Mouse (Mus musculus): ENCODE measurements around the gene Uqcc1.

Gene Uqcc1

DNA sequence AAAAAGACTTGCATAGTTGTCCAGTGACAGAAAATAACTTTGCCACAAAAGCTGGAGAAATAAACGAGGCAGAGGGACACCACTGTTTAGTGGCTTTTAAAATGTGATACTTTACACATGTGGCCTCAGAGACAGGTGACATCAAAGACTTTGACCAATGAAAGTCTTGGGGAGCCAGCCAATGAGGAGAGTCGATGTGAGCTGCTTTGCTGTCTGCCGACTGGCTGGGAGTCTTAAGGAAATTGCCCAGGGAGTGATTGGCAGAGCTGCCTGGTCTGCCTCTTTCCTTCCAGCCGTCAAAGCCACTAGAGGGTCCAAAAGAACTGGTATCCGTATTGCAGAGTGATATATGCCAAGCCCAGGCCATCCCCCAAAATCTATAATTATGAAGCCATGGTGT is 115.3 kb downstream of the Uqcc1 start:
- no peak for DNase-seq (ENCODE audit: low spot score in 2 of 2)

DNA sequence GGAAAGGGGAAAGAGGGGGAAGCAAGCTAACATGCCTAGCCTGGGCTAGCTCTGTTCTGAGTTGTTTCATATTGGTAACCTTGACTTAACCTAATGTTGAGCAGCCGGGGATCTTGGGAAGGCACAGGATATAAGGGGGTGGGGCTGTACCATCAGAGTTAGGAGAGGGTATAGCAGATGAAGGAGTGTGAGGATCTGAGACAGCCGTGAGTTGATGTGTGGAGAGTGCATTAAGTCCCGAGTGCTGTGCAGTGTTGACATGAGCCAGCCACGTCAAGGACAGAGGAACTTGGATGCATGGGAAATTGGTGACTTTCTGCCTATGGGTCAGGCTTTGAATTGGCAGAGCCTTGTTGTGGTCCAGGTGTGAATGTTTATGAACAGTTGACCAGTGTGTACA is 117.5 kb downstream of the Uqcc1 start:
- DNase-seq (ENCODE audit: low spot score in 2 of 2): no peak

DNA sequence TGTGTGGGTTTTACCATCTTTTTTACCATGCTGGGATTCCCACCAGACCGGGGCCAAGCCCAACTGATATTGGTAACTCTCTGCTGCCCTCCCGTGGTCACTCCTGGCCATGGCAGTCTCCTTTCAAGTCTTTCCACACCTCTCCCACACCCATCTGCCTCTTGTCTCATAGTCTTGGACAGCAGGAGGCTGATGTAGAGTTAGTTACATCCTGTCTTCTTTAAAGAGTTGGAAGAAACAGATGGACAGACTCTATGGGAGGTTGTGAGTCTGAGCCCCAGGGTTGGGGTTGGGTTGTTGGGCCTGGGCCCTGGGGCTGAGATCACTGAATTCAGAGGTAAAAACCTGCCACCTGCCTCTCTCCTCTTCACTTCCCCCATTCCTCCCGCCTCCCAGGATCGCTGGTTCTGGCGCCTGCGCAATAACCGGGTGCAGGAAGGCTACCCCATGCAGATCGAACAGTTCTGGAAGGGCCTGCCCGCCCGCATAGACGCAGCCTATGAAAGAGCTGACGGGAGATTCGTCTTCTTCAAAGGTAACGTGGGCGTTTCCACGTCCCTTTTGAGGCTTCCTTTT is 118.2 kb downstream of the Uqcc1 start:
- peak; percentile 47 to 76 for DNase-seq (ENCODE audit: low spot score in 2 of 2)

DNA sequence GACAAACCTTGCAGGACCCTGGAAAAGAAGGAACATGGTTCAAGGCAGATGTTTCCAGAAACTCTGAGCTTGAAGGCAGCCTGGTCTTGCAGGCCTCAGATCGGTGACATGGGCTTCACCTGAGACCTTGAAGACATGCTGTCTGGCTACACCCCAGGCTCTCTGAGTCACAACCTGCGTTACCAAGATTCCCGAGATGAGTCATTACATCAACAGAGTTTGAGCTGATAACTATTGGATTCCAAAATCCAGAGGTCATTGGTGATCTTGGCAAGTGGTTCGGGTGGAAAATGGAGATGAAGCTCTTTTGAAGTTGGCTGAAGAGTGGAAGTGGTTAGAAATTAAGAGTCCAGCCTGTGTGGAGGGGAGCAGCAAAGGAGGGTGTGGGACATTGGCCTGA is 120.5 kb downstream of the Uqcc1 start:
- no peak for DNase-seq (ENCODE audit: low spot score in 2 of 2)

DNA sequence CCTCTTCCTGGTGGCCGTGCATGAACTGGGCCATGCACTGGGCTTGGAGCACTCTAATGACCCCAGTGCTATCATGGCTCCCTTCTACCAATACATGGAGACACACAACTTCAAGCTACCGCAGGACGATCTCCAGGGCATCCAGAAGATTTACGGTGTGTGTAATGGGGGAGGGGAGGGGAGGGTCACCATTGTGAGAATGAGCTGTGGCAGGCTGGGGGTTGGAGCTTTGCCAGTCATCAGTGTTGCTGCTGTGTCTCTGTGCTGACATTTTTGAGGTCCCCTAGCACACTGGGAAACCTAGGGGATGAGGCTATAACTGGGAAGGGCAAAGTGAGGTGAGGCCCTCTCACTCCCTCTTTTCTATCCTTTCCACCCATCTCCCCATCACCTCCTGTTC is 122.7 kb downstream of the Uqcc1 start:
- DNase-seq (ENCODE audit: low spot score in 2 of 2): no peak

DNA sequence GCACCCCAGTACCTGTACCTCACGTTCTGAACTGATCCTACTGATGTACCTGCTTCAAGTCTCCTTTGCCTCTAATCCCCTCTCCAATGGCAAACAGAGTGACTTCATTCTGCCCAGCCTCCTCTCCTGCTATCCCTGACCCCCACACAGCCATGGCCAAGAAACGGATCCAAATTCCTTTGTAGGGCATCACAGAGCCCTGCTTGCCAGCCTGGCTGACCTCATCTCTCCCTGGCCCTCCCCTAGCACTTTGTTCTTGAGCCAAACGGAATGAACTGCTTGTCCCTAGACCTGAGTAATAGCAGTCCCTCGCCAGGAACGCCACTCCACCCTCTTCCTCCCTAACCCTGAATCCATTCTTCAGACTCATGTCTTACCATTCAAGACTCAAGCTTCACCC is 123.6 kb downstream of the Uqcc1 start:
- no peak for DNase-seq (ENCODE audit: low spot score in 2 of 2)

DNA sequence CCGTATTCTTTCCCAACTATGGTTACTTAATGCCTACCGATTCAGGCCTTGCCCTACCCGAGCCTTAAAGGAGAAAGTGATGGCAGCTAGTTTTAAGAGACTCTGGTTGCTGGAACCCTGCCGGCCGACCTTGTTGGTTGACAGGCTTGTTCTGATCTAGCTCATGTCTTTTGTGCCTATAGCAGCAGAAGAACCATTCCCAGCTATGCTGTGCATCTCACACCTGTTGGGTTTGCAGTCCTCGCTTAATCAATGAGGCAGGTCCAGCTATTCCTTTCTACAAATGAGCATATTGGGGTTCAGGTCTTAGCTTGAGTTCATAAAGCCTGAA is 124.2 kb downstream of the Uqcc1 start:
- no peak for DNase-seq (ENCODE audit: low spot score in 2 of 2)

DNA sequence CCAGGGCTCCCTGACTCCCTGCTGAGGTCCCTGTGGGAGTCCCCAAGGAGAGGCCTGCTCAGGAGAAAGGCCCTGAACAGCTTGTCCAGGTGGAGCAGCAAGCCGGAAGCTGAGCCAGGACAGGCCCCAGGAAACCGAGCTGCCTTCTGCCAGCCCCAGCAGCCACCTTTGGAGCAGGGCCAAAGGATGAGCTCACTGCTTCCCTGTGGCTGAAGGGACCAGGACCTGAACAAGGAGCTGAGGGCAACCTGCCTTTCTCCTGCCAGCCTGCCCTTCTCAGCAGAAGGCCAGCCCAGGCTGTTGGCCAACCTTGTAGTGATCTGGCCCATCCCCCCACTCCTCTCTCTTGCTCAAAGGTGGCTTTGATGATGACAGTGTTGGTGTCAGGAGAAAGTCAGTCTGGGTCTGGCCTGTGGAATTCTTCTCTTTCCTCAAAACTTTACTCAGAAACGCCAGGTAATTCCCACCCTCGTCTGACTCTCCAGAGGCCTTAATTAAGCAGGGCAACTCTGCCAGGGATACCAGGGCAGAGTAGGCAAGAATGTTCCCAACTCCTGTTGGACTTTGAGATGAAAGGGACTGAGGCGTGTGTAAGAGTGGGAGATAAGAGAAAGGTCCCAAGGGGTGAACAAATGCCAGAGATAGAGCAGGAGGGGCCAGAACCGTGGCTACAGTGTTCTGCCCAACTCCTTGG is 124.7 kb downstream of the Uqcc1 start:
- DNase-seq (ENCODE audit: low spot score in 2 of 2): no peak

DNA sequence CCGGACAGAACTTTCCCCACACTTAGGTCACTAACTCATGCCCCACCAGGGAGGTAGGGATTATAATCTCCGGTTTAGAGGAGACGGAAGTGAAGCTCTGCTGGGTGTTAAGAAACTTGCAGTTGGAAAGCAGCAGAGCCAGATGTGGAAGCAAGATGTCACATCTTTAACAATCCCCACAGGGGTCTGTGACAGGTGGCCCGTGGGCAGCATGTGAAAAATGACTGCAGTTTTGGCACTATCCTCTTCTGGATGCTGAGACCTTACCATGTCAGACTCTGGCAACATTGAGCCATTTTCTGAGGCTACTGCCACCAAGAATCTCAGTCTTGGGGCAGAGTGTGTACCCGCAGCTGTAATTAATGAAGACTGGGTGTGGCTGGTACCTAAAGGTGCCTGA is 126.1 kb downstream of the Uqcc1 start:
- DNase-seq (ENCODE audit: low spot score in 2 of 2): no peak

DNA sequence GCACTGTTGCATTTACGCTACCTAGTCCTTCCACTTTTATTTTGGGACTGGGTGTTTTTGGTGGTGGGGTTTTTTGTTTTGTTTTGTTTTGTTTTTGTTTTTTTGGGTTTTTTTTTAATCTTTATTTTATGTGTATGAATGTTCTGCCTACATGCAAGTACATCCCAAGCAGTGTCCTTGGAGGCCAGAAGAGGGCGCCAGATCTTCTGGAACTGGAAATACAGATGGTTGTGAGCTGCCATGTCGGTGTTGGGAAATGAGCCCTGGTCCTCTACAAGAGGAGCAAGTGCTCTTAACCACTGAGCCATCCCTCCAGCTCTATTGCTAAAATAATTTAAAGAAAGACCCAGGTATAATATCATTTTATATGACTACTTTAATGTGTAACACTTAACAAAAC is 127.3 kb downstream of the Uqcc1 start:
- no peak for DNase-seq (ENCODE audit: low spot score in 2 of 2)

DNA sequence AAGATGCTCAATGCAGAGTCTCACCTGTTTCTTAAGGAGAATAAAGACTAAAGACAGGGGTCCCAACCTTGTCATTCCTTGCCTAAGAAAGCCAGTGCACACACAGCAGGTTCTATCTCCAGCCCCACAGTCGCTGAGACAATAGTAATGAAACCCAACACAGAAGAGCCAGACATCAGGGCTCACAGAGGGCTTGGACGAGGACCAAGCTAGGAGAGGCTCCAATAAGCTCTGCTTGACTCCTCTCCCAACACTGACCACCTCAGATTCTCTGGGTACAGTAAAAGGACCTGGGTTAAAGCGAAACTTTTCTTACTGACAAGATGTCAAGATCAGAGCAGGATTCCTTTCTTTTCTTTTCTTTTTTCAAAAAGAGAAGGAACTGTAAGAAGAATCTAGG is 131.5 kb downstream of the Uqcc1 start:
- no peak for DNase-seq (ENCODE audit: low spot score in 2 of 2)
